Mouse (Mus musculus) CH12.LX (cell line): Measurements from ENCODE around the gene Fam50b. TPM values are rescaled to one million over a fixed set of nuclear protein-coding genes. Genes with fewer than 3 reads are reported as not detected.

Experiments used
- DNase-seq: peaks from one replicate; pipeline ENCODE4 v3.0.0-alpha.2; 2013; ENCODE audit errors: extremely low read depth
- H3K27ac ChIP-seq: 2 replicates; pipeline ENCODE4 v1.5.1; 2012; ENCODE audit warnings: low read depth, mild to moderate bottlenecking, control low read depth, moderate library complexity; ENCODE audit not compliant: insufficient read depth
- H3K27me3 ChIP-seq: replicated peaks from 2 replicates; pipeline ENCODE3; 2012; ENCODE audit warnings: inconsistent platforms
- H3K36me3 ChIP-seq, 2 experiments: replicated peaks in 1 of 2; 2 replicates each; pipeline versions ENCODE3 to v1.6.1; 2012; ENCODE audit warnings: inconsistent platforms in 1 of 2, low read length in 1 of 2, mild to moderate bottlenecking in 1 of 2, mixed read lengths in 1 of 2, moderate library complexity in 1 of 2; ENCODE audit not compliant: control insufficient read depth in 1 of 2, insufficient read depth in 1 of 2
- H3K4me1 ChIP-seq, 2 experiments: 2 replicates each; pipeline ENCODE4 v1.6.1; 2012; ENCODE audit warnings: inconsistent platforms in 1 of 2, moderate library complexity in 1 of 2; ENCODE audit not compliant: insufficient read depth in 2 of 2, control insufficient read depth in 1 of 2
- H3K4me2 ChIP-seq: 2 replicates; pipeline ENCODE4 v1.6.1; 2012; ENCODE audit warnings: low read depth, mild to moderate bottlenecking, control low read depth; ENCODE audit not compliant: poor library complexity, insufficient read depth, severe bottlenecking
- H3K4me3 ChIP-seq, 3 experiments: fragments of 150-350 bp in 1 of 3; sonication (generic) in 1 of 3; replicated peaks in 1 of 3; 2 replicates each; pipeline versions ENCODE3 to v1.5.1; 2011 to 2012; ENCODE audit warnings: low read depth in 2 of 3, low read length in 2 of 3, mild to moderate bottlenecking in 2 of 3, moderate library complexity in 2 of 3, control low read depth in 1 of 3, improper control_type of control experiment in 1 of 3, inconsistent platforms in 1 of 3, mixed read lengths in 1 of 3; ENCODE audit not compliant: poor library complexity in 1 of 3
- H3K79me2 ChIP-seq: replicated peaks from 2 replicates; pipeline ENCODE4 v1.6.1; 2012; ENCODE audit warnings: mild to moderate bottlenecking, moderate library complexity; ENCODE audit not compliant: control insufficient read depth, poor library complexity, insufficient read depth, severe bottlenecking; ENCODE audit errors: extremely low read depth
- H3K9ac ChIP-seq: 2 replicates; pipeline ENCODE4 v1.6.1; 2012; ENCODE audit warnings: low read depth, mild to moderate bottlenecking, control low read depth, moderate library complexity; ENCODE audit not compliant: insufficient read depth
- H3K9me3 ChIP-seq: replicated peaks from 2 replicates; pipeline ENCODE3; 2012; ENCODE audit warnings: low read length, inconsistent platforms, mixed read lengths
- BHLHE40 ChIP-seq: IDR thresholded peaks from 2 replicates; pipeline ENCODE4 v1.6.1; 2011; ENCODE audit warnings: mild to moderate bottlenecking, low read depth, low read length, improper control_type of control experiment
- CHD1 ChIP-seq: IDR thresholded peaks from 2 replicates; pipeline ENCODE4 v1.6.1; 2012; ENCODE audit warnings: low read depth, low read length, improper control_type of control experiment, inconsistent platforms
- CHD2 ChIP-seq: IDR thresholded peaks from 2 replicates; pipeline ENCODE4 v1.6.1; 2011; ENCODE audit warnings: low read length, improper control_type of control experiment
- CTCF ChIP-seq, 2 experiments: IDR thresholded peaks in 1 of 2; conservative IDR thresholded peaks in 1 of 2; 2 replicates each; pipeline ENCODE4 v1.5.1; 2011 to 2012; ENCODE audit warnings: low read depth in 2 of 2, low read length in 2 of 2, improper control_type of control experiment in 1 of 2, inconsistent platforms in 1 of 2, mild to moderate bottlenecking in 1 of 2, moderate library complexity in 1 of 2
- EP300 ChIP-seq: IDR thresholded peaks from 2 replicates; pipeline ENCODE4 v1.6.1; 2011; ENCODE audit warnings: low read length, improper control_type of control experiment
- ETS1 ChIP-seq: conservative IDR thresholded peaks from 2 replicates; pipeline ENCODE4 v1.6.1; 2012; ENCODE audit warnings: low read depth, mild to moderate bottlenecking, inconsistent platforms, low read length, improper control_type of control experiment, moderate library complexity
- GABPA ChIP-seq: IDR thresholded peaks from 2 replicates; pipeline ENCODE4 v1.6.1; 2012; ENCODE audit warnings: low read depth, low read length, improper control_type of control experiment, inconsistent platforms; ENCODE audit not compliant: insufficient replicate concordance
- HCFC1 ChIP-seq: IDR thresholded peaks from 2 replicates; pipeline ENCODE4 v1.6.1; 2012; ENCODE audit warnings: low read depth, mild to moderate bottlenecking, inconsistent platforms, low read length, improper control_type of control experiment
- IRF4 ChIP-seq: IDR thresholded peaks from 2 replicates; pipeline ENCODE4 v1.6.1; 2014; ENCODE audit warnings: low read depth, mild to moderate bottlenecking, inconsistent platforms, low read length, improper control_type of control experiment
- JUN ChIP-seq: IDR thresholded peaks from 2 replicates; pipeline ENCODE4 v1.6.1; 2011; ENCODE audit warnings: low read depth, mild to moderate bottlenecking, low read length, improper control_type of control experiment, moderate library complexity; ENCODE audit not compliant: insufficient read depth
- KAT2A ChIP-seq: IDR thresholded peaks from 2 replicates; pipeline ENCODE4 v1.6.1; 2012; ENCODE audit warnings: low read length, improper control_type of control experiment, inconsistent platforms; ENCODE audit not compliant: insufficient replicate concordance
- MAFK ChIP-seq: IDR thresholded peaks from 2 replicates; pipeline ENCODE4 v1.6.1; 2011; ENCODE audit warnings: low read length, improper control_type of control experiment; ENCODE audit not compliant: insufficient replicate concordance
- MEF2A ChIP-seq: IDR thresholded peaks from 2 replicates; pipeline ENCODE4 v1.6.1; 2014; ENCODE audit warnings: low read depth, mild to moderate bottlenecking, inconsistent platforms, low read length, improper control_type of control experiment, borderline replicate concordance
- MXI1 ChIP-seq: IDR thresholded peaks from 2 replicates; pipeline ENCODE4 v1.6.1; 2011; ENCODE audit warnings: mild to moderate bottlenecking, low read depth, low read length, improper control_type of control experiment
- NELFE ChIP-seq: IDR thresholded peaks from 2 replicates; pipeline ENCODE4 v1.6.1; 2011; ENCODE audit warnings: low read depth, low read length, improper control_type of control experiment
- NRF1 ChIP-seq: IDR thresholded peaks from 2 replicates; pipeline ENCODE4 v1.6.1; 2014; ENCODE audit warnings: low read depth, mild to moderate bottlenecking, inconsistent platforms, low read length, improper control_type of control experiment, moderate library complexity
- POLR2AphosphoS2 ChIP-seq: IDR thresholded peaks from 2 replicates; pipeline ENCODE4 v1.6.1; 2011; ENCODE audit warnings: low read depth, low read length, improper control_type of control experiment
- SMC3 ChIP-seq: IDR thresholded peaks from 2 replicates; pipeline ENCODE4 v1.6.1; 2011; ENCODE audit warnings: low read depth, low read length, improper control_type of control experiment
- TBP ChIP-seq: conservative IDR thresholded peaks from 2 replicates; pipeline ENCODE4 v1.6.1; 2011; ENCODE audit warnings: low read depth, low read length, improper control_type of control experiment
- UBTF ChIP-seq: IDR thresholded peaks from 2 replicates; pipeline ENCODE4 v1.6.1; 2012; ENCODE audit warnings: low read depth, mild to moderate bottlenecking, inconsistent platforms, low read length, improper control_type of control experiment, moderate library complexity
- USF1 ChIP-seq: IDR thresholded peaks from 2 replicates; pipeline ENCODE4 v1.6.1; 2014; ENCODE audit warnings: low read depth, mild to moderate bottlenecking, inconsistent platforms, low read length, improper control_type of control experiment
- USF2 ChIP-seq: conservative IDR thresholded peaks from 2 replicates; pipeline ENCODE4 v1.6.1; 2011; ENCODE audit warnings: low read depth, low read length, improper control_type of control experiment
- ZKSCAN1 ChIP-seq: IDR thresholded peaks from 2 replicates; pipeline ENCODE4 v1.6.1; 2012; ENCODE audit warnings: low read depth, inconsistent platforms, low read length, improper control_type of control experiment, borderline replicate concordance
- dilution Hi-C: fragments of 300-500 bp; cut with MboI; formaldehyde crosslinking; loops from 2 replicates; pipeline ENCODE4 v1.14.3; 2020; ENCODE audit warnings: low sequenced_read_pairs; ENCODE audit not compliant: extremely low pct_unique_long_range_greater_than_20kb, extremely low pct_ligation_motif_present
- in situ Hi-C: fragments of 300-500 bp; cut with MboI; formaldehyde crosslinking; loops from 3 replicates; pipeline ENCODE4 v1.14.3; 2019; ENCODE audit warnings: low sequenced_read_pairs, low pct_ligation_motif_present, low pct_unique_long_range_greater_than_20kb, mixed read lengths
- polyA plus RNA-seq: library from polyadenylated mRNA; unstranded; fragments of >175 nt; gene quantifications from 2 replicates; pipeline ENCODE4 v1.2.1, GENCODE M21; 2012; ENCODE audit warnings: low read depth; ENCODE audit not compliant: insufficient read length
- total RNA-seq, 2 experiments: library from RNA; depleted of rRNA; stranded (reverse); fragments of 300-350 nt in 1 of 2; fragments of >200 nt in 1 of 2; gene quantifications; 2 replicates each; pipeline ENCODE4 v1.2.3; 2012 to 2014

Fam50b gene
- total and polyA plus RNA-seq, 3 experiments = 0.08 to 0.24 TPM; not detected in 1

DNA sequence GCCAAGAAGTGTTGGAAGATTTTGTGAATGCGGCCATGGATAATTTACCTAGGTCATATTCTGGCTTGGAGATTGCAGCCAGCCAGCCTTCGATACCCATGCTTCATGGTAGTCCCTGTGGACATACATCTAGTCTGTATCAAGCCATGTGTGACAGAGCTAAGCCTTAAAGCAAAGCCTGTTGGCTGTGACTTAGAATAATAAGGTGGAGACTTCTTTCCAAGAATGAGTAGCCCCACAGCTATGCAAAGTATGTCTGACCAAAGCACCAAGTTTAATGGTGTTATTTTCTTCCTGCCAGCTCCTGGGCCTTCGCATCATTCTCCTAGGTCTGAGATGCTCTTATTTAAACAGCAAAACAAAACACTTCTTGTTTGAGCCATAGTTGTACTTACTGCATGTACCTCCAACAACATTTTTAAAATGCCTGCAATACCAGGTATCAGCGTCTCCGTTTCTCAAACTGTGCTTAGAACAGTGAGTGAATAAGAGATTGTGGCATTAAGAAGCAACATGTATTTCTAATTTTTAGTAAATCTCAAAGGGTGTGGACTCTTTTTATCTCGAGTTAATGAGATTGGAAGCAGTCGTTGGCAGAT, 37.8 kb upstream of the Fam50b start:
- Histone ChIP-seq H3K4me3 (no peak overlapping the region), H3K9me3 (no peaks in the 10 kb centered on the region), H3K4me1 (peaks cover 5 to 29% of the 10 kb centered on the region in 2 experiments; a peak in 3 of 4 replicates)
- TF ChIP-seq CHD1 (no peak), KAT2A (no peak), IRF4 (0 out of 2 replicates have a peak, but pooled peaks have one; percentile 15)
- TF ChIP-seq, all 38 proteins: peak for 1
- peak; percentile 41 for DNase-seq
- Histone ChIP-seq H3K4me2 (0 out of 2 replicates have a peak overlapping the region, but pooled peaks have one; percentile 24), H3K27ac (no peak overlapping the region), H3K27me3 (no peaks in the 10 kb centered on the region), H3K36me3 (no peaks in the 10 kb centered on the region), H3K79me2 (no peaks in the 10 kb centered on the region), H3K9ac (no peak overlapping the region)
- in situ Hi-C loops (no loop called here), dilution Hi-C loops (no loop called here)

DNA sequence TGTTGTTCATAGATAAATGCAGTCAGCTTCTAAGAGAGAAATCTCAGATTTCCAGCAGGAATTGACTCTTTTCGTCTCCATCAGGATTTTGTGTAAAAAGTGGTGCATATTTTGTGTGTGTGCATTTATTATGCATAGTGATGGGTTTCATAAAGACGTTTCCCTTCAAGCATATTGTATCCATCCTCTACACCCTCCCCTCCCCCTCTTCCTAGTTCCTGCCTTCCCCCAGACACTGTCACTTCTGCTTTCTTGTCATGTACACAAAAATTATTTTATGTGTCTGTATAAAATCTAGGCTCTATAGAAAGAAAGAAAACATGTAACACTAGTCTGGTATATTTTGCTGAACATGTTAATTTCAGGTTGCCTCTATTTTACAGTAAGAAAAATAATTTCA, 34.6 kb upstream of the Fam50b start:
- no peak for TF ChIP-seq TBP
- no peak for TF ChIP-seq JUN
- no peak for TF ChIP-seq HCFC1
- no peak for TF ChIP-seq ETS1
- in situ Hi-C loops (no loop called here), dilution Hi-C loops (no loop called here)
- Histone ChIP-seq H3K9ac (no peak overlapping the region), H3K4me2 (no peak overlapping the region), H3K4me3 (no peak overlapping the region), H3K27ac (no peak overlapping the region), H3K4me1 (peaks cover 9 to 48% of the 10 kb centered on the region in 2 experiments; a peak in 3 of 4 replicates), H3K36me3 (no peaks in the 10 kb centered on the region), H3K9me3 (no peaks in the 10 kb centered on the region), H3K79me2 (no peaks in the 10 kb centered on the region), H3K27me3 (no peaks in the 10 kb centered on the region)
- no peak for DNase-seq

DNA sequence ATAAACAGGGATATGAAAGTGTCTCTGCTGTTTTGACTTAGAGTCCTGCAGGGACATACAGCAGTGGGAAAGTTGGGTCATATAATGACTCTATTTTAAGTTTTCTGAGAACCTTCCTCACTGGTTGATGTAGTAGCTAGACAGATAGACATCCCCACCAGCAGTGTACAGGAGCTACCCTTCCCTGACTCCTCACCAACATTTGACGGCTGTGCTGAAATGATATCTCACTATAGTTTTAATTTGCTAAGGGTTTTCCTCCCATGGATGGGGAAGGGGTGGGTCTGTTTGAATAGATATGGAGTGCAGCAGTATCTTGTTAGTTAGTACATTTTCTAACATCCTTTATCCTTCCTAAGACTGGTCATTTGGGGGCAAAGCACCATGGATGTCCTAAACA, 34.0 kb upstream of the Fam50b start:
- no peaks in the 10 kb centered on the region for H3K9me3 ChIP-seq
- no peak overlapping the region for H3K4me2 ChIP-seq
- no peak overlapping the region for H3K9ac ChIP-seq
- H3K79me2 ChIP-seq = no peaks in the 10 kb centered on the region
- H3K4me3 ChIP-seq = no peak overlapping the region
- H3K36me3 ChIP-seq = no peaks in the 10 kb centered on the region
- no peak for DNase-seq
- dilution Hi-C loops = no loop called here
- in situ Hi-C loops = no loop called here
- H3K27me3 ChIP-seq = no peaks in the 10 kb centered on the region
- peaks cover 9 to 54% of the 10 kb centered on the region in 2 experiments; a peak in 3 of 4 replicates for H3K4me1 ChIP-seq
- TF ChIP-seq GABPA (no peak), BHLHE40 (no peak), HCFC1 (no peak), CHD2 (no peak), UBTF (no peak), NRF1 (no peak), NELFE (no peak), MAFK (no peak), USF1 (no peak), IRF4 (no peak), ZKSCAN1 (no peak), SMC3 (no peak), MXI1 (no peak), CTCF (conservative IDR thresholded peaks at IDR 0.05 in 1 of 2, IDR thresholded peaks at IDR 0.05 in 1 of 2; ENCODE audit: low read depth in 2 of 2, low read length in 2 of 2) (no peak), USF2 (no peak), MEF2A (no peak), EP300 (no peak), POLR2AphosphoS2 (no peak)
- no peak overlapping the region for H3K27ac ChIP-seq
